Mouse (Mus musculus): ENCODE measurements around the gene Rab44.

The Rab44 gene

GRCm38 (mm10) chr17:29165967-29166578 is 52.1 kb downstream of the Rab44 start:
- DNase-seq (ENCODE audit: extremely low spot score, low read depth, low spot score), result no peak

- DNase-seq (ENCODE audit: extremely low spot score, low read depth, low spot score), result no peak
Measured at GRCm38 (mm10) chr17:29167371-29167770, 53.4 kb downstream of the Rab44 start.

GRCm38 (mm10) chr17:29168438-29168837 is 54.5 kb downstream of the Rab44 start:
- DNase-seq (ENCODE audit: extremely low spot score, low read depth, low spot score), result no peak

GRCm38 (mm10) chr17:29168996-29169601 is 55.2 kb downstream of the Rab44 start:
- no peak for DNase-seq (ENCODE audit: extremely low spot score, low read depth, low spot score)

GRCm38 (mm10) chr17:29170431-29171000 is 56.6 kb downstream of the Rab44 start:
- DNase-seq (ENCODE audit: extremely low spot score, low read depth, low spot score), result no peak

- DNase-seq (ENCODE audit: extremely low spot score, low read depth, low spot score), result peak; percentile 50
Measured at GRCm38 (mm10) chr17:29171001-29171772, 57.2 kb downstream of the Rab44 start.

GRCm38 (mm10) chr17:29172062-29172461 is 58.1 kb downstream of the Rab44 start:
- DNase-seq (ENCODE audit: extremely low spot score, low read depth, low spot score), result no peak

- DNase-seq (ENCODE audit: extremely low spot score, low read depth, low spot score), result no peak
Measured at GRCm38 (mm10) chr17:29173165-29173564, 59.2 kb downstream of the Rab44 start.

GRCm38 (mm10) chr17:29175693-29176092 is 61.7 kb downstream of the Rab44 start:
- no peak for DNase-seq (ENCODE audit: extremely low spot score, low read depth, low spot score)

GRCm38 (mm10) chr17:29176391-29177267 is 62.7 kb downstream of the Rab44 start:
- DNase-seq (ENCODE audit: extremely low spot score, low read depth, low spot score), result no peak

- no peak for DNase-seq (ENCODE audit: extremely low spot score, low read depth, low spot score)
Measured at GRCm38 (mm10) chr17:29178503-29179059, 64.6 kb downstream of the Rab44 start.

- no peak for DNase-seq (ENCODE audit: extremely low spot score, low read depth, low spot score)
Measured at GRCm38 (mm10) chr17:29179917-29180316, 66.0 kb downstream of the Rab44 start.

- DNase-seq (ENCODE audit: extremely low spot score, low read depth, low spot score), result no peak
Measured at GRCm38 (mm10) chr17:29180406-29181127, 66.6 kb downstream of the Rab44 start.

GRCm38 (mm10) chr17:29181751-29182150 is 67.8 kb downstream of the Rab44 start:
- no peak for DNase-seq (ENCODE audit: extremely low spot score, low read depth, low spot score)

GRCm38 (mm10) chr17:29183162-29183561 is 69.2 kb downstream of the Rab44 start:
- DNase-seq (ENCODE audit: extremely low spot score, low read depth, low spot score), result no peak

- no peak for DNase-seq (ENCODE audit: extremely low spot score, low read depth, low spot score)
Measured at GRCm38 (mm10) chr17:29185376-29186046, 71.6 kb downstream of the Rab44 start.

GRCm38 (mm10) chr17:29186989-29187859 is 73.3 kb downstream of the Rab44 start:
- no peak for DNase-seq (ENCODE audit: extremely low spot score, low read depth, low spot score)

- DNase-seq (ENCODE audit: extremely low spot score, low read depth, low spot score), result no peak
Measured at GRCm38 (mm10) chr17:29188989-29189388, 75.0 kb downstream of the Rab44 start.
